Mouse (Mus musculus) kidney, adult 11 months (tissue): ENCODE measurements around the gene Gm7298.
"Not testable (repeated sequence)": the region's sequence is repeated elsewhere in the genome, so short reads cannot be mapped to it uniquely, and the experiment has no call there.

Source experiments
- DNase-seq: peaks from one replicate; pipeline ENCODE4 v3.0.0; 2022

Gm7298 gene

DNA sequence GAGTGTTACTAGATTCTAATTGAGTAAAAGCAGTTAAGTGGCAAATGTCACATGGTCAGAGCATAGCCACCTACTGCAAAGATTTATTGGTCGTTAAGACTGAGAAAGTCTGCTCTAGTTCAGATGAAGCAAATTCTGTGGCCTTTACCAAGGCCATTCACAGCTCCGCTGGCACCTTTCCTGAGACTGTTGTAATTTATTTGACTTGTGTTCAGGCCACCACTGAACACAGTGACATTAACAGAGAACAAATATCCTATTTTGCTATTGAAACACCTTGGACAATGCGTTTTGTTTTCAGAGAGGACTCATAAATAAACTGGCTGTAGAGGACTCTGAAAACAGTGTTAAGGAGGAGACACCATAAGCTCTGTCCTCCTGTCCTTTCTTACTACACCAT is at the start of gene Gm7298:
Gene Gm7298 (plus strand): TSS at position 301 of the 400 bp plus-strand sequence.
- no peak for DNase-seq

DNA sequence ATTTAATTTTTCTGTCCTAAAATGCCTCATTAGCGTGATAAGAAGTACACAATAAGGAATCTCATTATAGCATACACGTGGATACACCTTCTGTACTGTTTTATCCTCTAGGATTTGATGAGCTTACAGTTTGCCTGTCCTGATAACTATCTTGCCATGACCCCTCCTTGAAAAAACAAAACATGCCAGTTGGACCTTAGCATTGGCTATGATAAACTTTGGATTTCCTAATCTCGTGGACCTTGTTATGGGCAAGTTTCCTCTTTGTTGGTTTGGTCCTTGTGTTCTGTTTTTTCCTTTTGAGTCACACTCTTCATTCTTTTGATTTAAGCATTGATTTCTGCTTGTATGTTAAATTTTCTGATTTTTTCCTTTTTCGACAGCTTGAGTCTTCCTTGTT is 95.3 kb downstream of the Gm7298 start:
- DNase-seq, result no peak

- DNase-seq, result no peak
These were observed 103.6 kb downstream of the Gm7298 start for GRCm38 (mm10) chr6:121836361-121836760.

DNA sequence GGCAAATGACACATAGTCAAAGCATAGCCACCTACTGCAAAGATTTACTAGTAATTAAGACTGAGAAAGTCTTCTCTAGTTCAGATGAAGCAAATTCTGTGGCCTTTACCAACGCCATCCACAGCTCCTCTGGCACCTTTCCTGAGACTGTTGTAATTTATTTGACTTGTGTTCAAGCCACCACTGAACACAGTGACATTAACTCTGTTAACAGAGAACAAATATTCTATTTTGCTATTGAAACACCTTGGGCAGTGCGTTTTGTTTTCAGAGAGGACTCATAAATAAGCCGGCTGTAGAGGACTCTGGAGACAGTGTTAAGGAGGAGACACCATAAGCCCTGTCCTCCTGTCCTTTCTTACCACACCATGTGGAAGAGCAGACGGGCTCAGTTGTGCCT is 105.5 kb downstream of the Gm7298 start, which contains the start of gene Mug1:
Gene Mug1 (plus strand): TSS at position 271 of the 400 bp plus-strand sequence.
- not testable (repeated sequence) for DNase-seq
